Mouse (Mus musculus): ENCODE measurements around the gene Pla2g3. TPM values are rescaled to one million over a fixed set of nuclear protein-coding genes. Genes with fewer than 3 reads are reported as not detected.
A peak's percentile ranks its signal among the peaks of the same experiment; 100 is the strongest.

The Pla2g3 gene
- polyA plus RNA-seq (2011; ENCODE audit: insufficient read depth, insufficient read length, low read depth, missing spikeins): 0.28 TPM in 1 of 2 replicates, not detected in the other

GRCm38 (mm10) chr11:3487952-3488570, at the start of gene Pla2g3:
TSS of gene Pla2g3 (plus strand) at chr11:3488284.
- Histone ChIP-seq H3K27me3 (ENCODE audit: control insufficient read depth, insufficient read depth, low read length, poor library complexity, severe bottlenecking) (no peaks in the 10 kb centered on the region), H3K27ac (ENCODE audit: insufficient read depth, low read length) (no peak within 1 kb of the TSS), H3K36me3 (ENCODE audit: control insufficient read depth, insufficient read depth, low read length, poor library complexity, severe bottlenecking) (no peaks in the 10 kb centered on the region), H3K4me1 (ENCODE audit: control insufficient read depth, insufficient read depth, low read length) (no peaks in the 10 kb centered on the region), H3K4me3 (ENCODE audit: low read depth, low read length) (no peak within 1 kb of the TSS), H3K9ac (ENCODE audit: low read depth, poor library complexity, severe bottlenecking) (no peak within 1 kb of the TSS), H3K9me3 (replicated peaks; ENCODE audit: control insufficient read depth, insufficient read depth, low read length, poor library complexity, severe bottlenecking) (no peaks in the 10 kb centered on the region)
- no peak for TF ChIP-seq CTCF (IDR thresholded peaks at IDR 0.05; ENCODE audit: low read depth, low read length)
- TF ChIP-seq POLR2A (IDR thresholded peaks at IDR 0.05; ENCODE audit: insufficient read depth, low read length): no peak
- TF ChIP-seq EP300 (IDR thresholded peaks at IDR 0.05; ENCODE audit: insufficient read depth, low read depth, low read length): no peak

- Histone ChIP-seq H3K36me3 (ENCODE audit: control insufficient read depth, insufficient read depth, low read length, poor library complexity, severe bottlenecking) (no peaks in the 10 kb centered on the region), H3K4me1 (ENCODE audit: control insufficient read depth, insufficient read depth, low read length) (no peaks in the 10 kb centered on the region), H3K4me3 (ENCODE audit: low read depth, low read length) (no peak overlapping the region), H3K27ac (ENCODE audit: insufficient read depth, low read length) (no peak overlapping the region), H3K9ac (ENCODE audit: low read depth, poor library complexity, severe bottlenecking) (no peak overlapping the region), H3K27me3 (ENCODE audit: control insufficient read depth, insufficient read depth, low read length, poor library complexity, severe bottlenecking) (no peaks in the 10 kb centered on the region), H3K9me3 (replicated peaks; ENCODE audit: control insufficient read depth, insufficient read depth, low read length, poor library complexity, severe bottlenecking) (no peaks in the 10 kb centered on the region)
- TF ChIP-seq POLR2A (IDR thresholded peaks at IDR 0.05; ENCODE audit: insufficient read depth, low read length): no peak
- TF ChIP-seq CTCF (IDR thresholded peaks at IDR 0.05; ENCODE audit: low read depth, low read length): no peak
- TF ChIP-seq EP300 (IDR thresholded peaks at IDR 0.05; ENCODE audit: insufficient read depth, low read depth, low read length): no peak
These were observed 46.2 kb upstream of the Pla2g3 start for GRCm38 (mm10) chr11:3441696-3442443.

- no peak overlapping the region for H3K9ac ChIP-seq (ENCODE audit: low read depth, poor library complexity, severe bottlenecking)
- H3K4me3 ChIP-seq (ENCODE audit: low read depth, low read length): no peak overlapping the region
- no peaks in the 10 kb centered on the region for H3K9me3 ChIP-seq (replicated peaks; ENCODE audit: control insufficient read depth, insufficient read depth, low read length, poor library complexity, severe bottlenecking)
- H3K27me3 ChIP-seq (ENCODE audit: control insufficient read depth, insufficient read depth, low read length, poor library complexity, severe bottlenecking): no peaks in the 10 kb centered on the region
- H3K4me1 ChIP-seq (ENCODE audit: control insufficient read depth, insufficient read depth, low read length): no peaks in the 10 kb centered on the region
- no peak for TF ChIP-seq POLR2A (IDR thresholded peaks at IDR 0.05; ENCODE audit: insufficient read depth, low read length)
- TF ChIP-seq EP300 (IDR thresholded peaks at IDR 0.05; ENCODE audit: insufficient read depth, low read depth, low read length): no peak
- no peak for TF ChIP-seq CTCF (IDR thresholded peaks at IDR 0.05; ENCODE audit: low read depth, low read length)
- H3K36me3 ChIP-seq (ENCODE audit: control insufficient read depth, insufficient read depth, low read length, poor library complexity, severe bottlenecking): no peaks in the 10 kb centered on the region
- no peak overlapping the region for H3K27ac ChIP-seq (ENCODE audit: insufficient read depth, low read length)
These were observed 45.4 kb upstream of the Pla2g3 start for GRCm38 (mm10) chr11:3442677-3443076.

GRCm38 (mm10) chr11:3443091-3443490, 45.0 kb upstream of the Pla2g3 start:
- no peak overlapping the region for H3K4me3 ChIP-seq (ENCODE audit: low read depth, low read length)
- no peak overlapping the region for H3K9ac ChIP-seq (ENCODE audit: low read depth, poor library complexity, severe bottlenecking)
- no peak overlapping the region for H3K27ac ChIP-seq (ENCODE audit: insufficient read depth, low read length)
- H3K9me3 ChIP-seq (replicated peaks; ENCODE audit: control insufficient read depth, insufficient read depth, low read length, poor library complexity, severe bottlenecking): no peaks in the 10 kb centered on the region
- no peaks in the 10 kb centered on the region for H3K27me3 ChIP-seq (ENCODE audit: control insufficient read depth, insufficient read depth, low read length, poor library complexity, severe bottlenecking)
- H3K4me1 ChIP-seq (ENCODE audit: control insufficient read depth, insufficient read depth, low read length): no peaks in the 10 kb centered on the region
- H3K36me3 ChIP-seq (ENCODE audit: control insufficient read depth, insufficient read depth, low read length, poor library complexity, severe bottlenecking): no peaks in the 10 kb centered on the region
- TF ChIP-seq EP300 (IDR thresholded peaks at IDR 0.05; ENCODE audit: insufficient read depth, low read depth, low read length) (no peak), POLR2A (IDR thresholded peaks at IDR 0.05; ENCODE audit: insufficient read depth, low read length) (no peak), CTCF (IDR thresholded peaks at IDR 0.05; ENCODE audit: low read depth, low read length) (no peak)

GRCm38 (mm10) chr11:3444875-3445274, 43.2 kb upstream of the Pla2g3 start:
- H3K9ac ChIP-seq (ENCODE audit: low read depth, poor library complexity, severe bottlenecking): no peak overlapping the region
- TF ChIP-seq POLR2A (IDR thresholded peaks at IDR 0.05; ENCODE audit: insufficient read depth, low read length): no peak
- TF ChIP-seq CTCF (IDR thresholded peaks at IDR 0.05; ENCODE audit: low read depth, low read length): no peak
- no peak for TF ChIP-seq EP300 (IDR thresholded peaks at IDR 0.05; ENCODE audit: insufficient read depth, low read depth, low read length)
- no peak overlapping the region for H3K4me3 ChIP-seq (ENCODE audit: low read depth, low read length)
- H3K27me3 ChIP-seq (ENCODE audit: control insufficient read depth, insufficient read depth, low read length, poor library complexity, severe bottlenecking): no peaks in the 10 kb centered on the region
- H3K4me1 ChIP-seq (ENCODE audit: control insufficient read depth, insufficient read depth, low read length): no peaks in the 10 kb centered on the region
- no peaks in the 10 kb centered on the region for H3K9me3 ChIP-seq (replicated peaks; ENCODE audit: control insufficient read depth, insufficient read depth, low read length, poor library complexity, severe bottlenecking)
- no peak overlapping the region for H3K27ac ChIP-seq (ENCODE audit: insufficient read depth, low read length)
- no peaks in the 10 kb centered on the region for H3K36me3 ChIP-seq (ENCODE audit: control insufficient read depth, insufficient read depth, low read length, poor library complexity, severe bottlenecking)

- TF ChIP-seq POLR2A (IDR thresholded peaks at IDR 0.05; ENCODE audit: insufficient read depth, low read length) (no peak), EP300 (IDR thresholded peaks at IDR 0.05; ENCODE audit: insufficient read depth, low read depth, low read length) (no peak), CTCF (IDR thresholded peaks at IDR 0.05; ENCODE audit: low read depth, low read length) (no peak)
- peaks cover 2% of the 10 kb centered on the region for H3K4me1 ChIP-seq (ENCODE audit: control insufficient read depth, insufficient read depth, low read length)
- H3K27ac ChIP-seq (ENCODE audit: insufficient read depth, low read length): peak overlapping the region; percentile 23
- peak overlapping the region; percentile 75 for H3K4me3 ChIP-seq (ENCODE audit: low read depth, low read length)
- peak overlapping the region; percentile 65 for H3K9ac ChIP-seq (ENCODE audit: low read depth, poor library complexity, severe bottlenecking)
- H3K9me3 ChIP-seq (replicated peaks; ENCODE audit: control insufficient read depth, insufficient read depth, low read length, poor library complexity, severe bottlenecking): no peaks in the 10 kb centered on the region
- no peaks in the 10 kb centered on the region for H3K27me3 ChIP-seq (ENCODE audit: control insufficient read depth, insufficient read depth, low read length, poor library complexity, severe bottlenecking)
- no peaks in the 10 kb centered on the region for H3K36me3 ChIP-seq (ENCODE audit: control insufficient read depth, insufficient read depth, low read length, poor library complexity, severe bottlenecking)
These were observed 36.4 kb upstream of the Pla2g3 start for GRCm38 (mm10) chr11:3451701-3452163.
